8 mouse cellular contexts compared by ENCODE assay signal in genomic region chr10:61781461-61782128, GRCm38 (mm10). TPM values are rescaled to one million over a fixed set of nuclear protein-coding genes. Genes with fewer than 3 reads are reported as not detected.
DNase-seq lines count a peak whose midpoint lies in the region; ATAC-seq lines count a peak whose summit lies in the region.

No protein-coding gene starts in this region.

- no peaks in the 10 kb centered on the region for H3K27me3 ChIP-seq in kidney, embryonic 14.5 days (ENCODE audit: control insufficient read depth, insufficient read depth, low read length)
- no peaks in the 10 kb centered on the region for H3K27me3 ChIP-seq in embryonic facial prominence, embryonic 12.5 days
- no peaks in the 10 kb centered on the region for H3K27me3 ChIP-seq in intestine, embryonic 14.5 days (replicated peaks; ENCODE audit: control insufficient read depth, insufficient read depth, low read length)
- no peaks in the 10 kb centered on the region for H3K27me3 ChIP-seq in neural tube, embryonic 12.5 days (replicated peaks)

- no peak overlapping the region for H3K27ac ChIP-seq in kidney, embryonic 14.5 days (ENCODE audit: low read depth, low read length)
- peak overlapping the region; percentile 99 for H3K27ac ChIP-seq in embryonic facial prominence, embryonic 12.5 days
- H3K27ac ChIP-seq in intestine, embryonic 14.5 days (ENCODE audit: low read depth) = peak overlapping the region; percentile 91; the same call in 1 of the 2 replicates
- no peak overlapping the region for H3K27ac ChIP-seq in neural tube, embryonic 12.5 days

- peaks cover 12% of the 10 kb centered on the region; the same call in 1 of the 2 replicates for H3K4me1 ChIP-seq in kidney, embryonic 14.5 days (ENCODE audit: control insufficient read depth, insufficient read depth, low read length)
- peaks cover 24% of the 10 kb centered on the region for H3K4me1 ChIP-seq in embryonic facial prominence, embryonic 12.5 days
- peaks cover 16% of the 10 kb centered on the region for H3K4me1 ChIP-seq in intestine, embryonic 14.5 days (replicated peaks; ENCODE audit: control insufficient read depth, insufficient read depth, low read length)
- peaks cover 16% of the 10 kb centered on the region for H3K4me1 ChIP-seq in neural tube, embryonic 12.5 days

- DNase-seq in kidney, postnatal 14 days = no peak
- no peak for DNase-seq in intestine, embryonic 14.5 days (ENCODE audit: low spot score)
- DNase-seq in ovary, postnatal 36 days (ENCODE audit: low spot score) = no peak
- DNase-seq in adrenal gland, postnatal 4 days (ENCODE audit: low spot score in 2 of 2) = no peak
- no peak for DNase-seq in adrenal gland, postnatal 10 days

- H3K36me3 ChIP-seq in kidney, embryonic 14.5 days (ENCODE audit: control insufficient read depth, insufficient read depth, low read length) = peaks cover 4% of the 10 kb centered on the region; the same call in 1 of the 2 replicates
- peaks cover 3% of the 10 kb centered on the region; the same call in 1 of the 2 replicates for H3K36me3 ChIP-seq in embryonic facial prominence, embryonic 12.5 days
- H3K36me3 ChIP-seq in intestine, embryonic 14.5 days (ENCODE audit: control insufficient read depth, insufficient read depth, low read length) = no peaks in the 10 kb centered on the region
- H3K36me3 ChIP-seq in neural tube, embryonic 12.5 days = no peaks in the 10 kb centered on the region

- no peaks in the 10 kb centered on the region for H3K9me3 ChIP-seq in kidney, embryonic 14.5 days (ENCODE audit: control insufficient read depth, low read length)
- no peaks in the 10 kb centered on the region for H3K9me3 ChIP-seq in embryonic facial prominence, embryonic 12.5 days
- no peaks in the 10 kb centered on the region for H3K9me3 ChIP-seq in intestine, embryonic 14.5 days (ENCODE audit: control insufficient read depth, low read length)
- no peaks in the 10 kb centered on the region for H3K9me3 ChIP-seq in neural tube, embryonic 12.5 days

- 24% methylated on average over 8 of the region's 9 CpGs for WGBS in kidney, embryonic 14.5 days
- WGBS in embryonic facial prominence, embryonic 12.5 days = 10% methylated on average over 8 of the region's 9 CpGs
- WGBS in intestine, embryonic 14.5 days = 21% methylated on average over 9 of the region's 9 CpGs
- WGBS in neural tube, embryonic 12.5 days = 23% methylated on average over 8 of the region's 9 CpGs

- no peak for ATAC-seq in kidney, embryonic 14.5 days (ENCODE audit: low FRiP score, low TSS enrichment)
- no peak for ATAC-seq in embryonic facial prominence, embryonic 12.5 days (ENCODE audit: insufficient number of reproducible peaks, insufficient read depth, low FRiP score, low TSS enrichment)
- no peak for ATAC-seq in intestine, embryonic 14.5 days (replicated peaks; ENCODE audit: low FRiP score, low TSS enrichment, low read depth)
- ATAC-seq in neural tube, embryonic 12.5 days (ENCODE audit: low FRiP score, low read depth) = no peak

- H3K4me2 ChIP-seq in kidney, embryonic 14.5 days (replicated peaks; ENCODE audit: low read depth, low read length) = peak overlapping the region; percentile 66
- peak overlapping the region; percentile 69 for H3K4me2 ChIP-seq in embryonic facial prominence, embryonic 12.5 days (replicated peaks)
- peak overlapping the region; percentile 70 for H3K4me2 ChIP-seq in intestine, embryonic 14.5 days (ENCODE audit: low read length)
- peak overlapping the region; percentile 55 for H3K4me2 ChIP-seq in neural tube, embryonic 12.5 days (replicated peaks)

- H3K4me3 ChIP-seq in kidney, embryonic 14.5 days (ENCODE audit: low read length) = no peak overlapping the region
- H3K4me3 ChIP-seq in embryonic facial prominence, embryonic 12.5 days = peak overlapping the region; percentile 97
- H3K4me3 ChIP-seq in intestine, embryonic 14.5 days (ENCODE audit: low read depth, low read length) = peak overlapping the region; percentile 66
- H3K4me3 ChIP-seq in neural tube, embryonic 12.5 days = peak overlapping the region; percentile 84

- no peak overlapping the region for H3K9ac ChIP-seq in kidney, embryonic 14.5 days (ENCODE audit: low read depth, low read length)
- H3K9ac ChIP-seq in embryonic facial prominence, embryonic 12.5 days = peak overlapping the region; percentile 100
- H3K9ac ChIP-seq in intestine, embryonic 14.5 days (ENCODE audit: low read length) = no peak overlapping the region
- H3K9ac ChIP-seq in neural tube, embryonic 12.5 days = peak overlapping the region; percentile 99; the same call in 1 of the 2 replicates

RNA-seq across cellular contexts. Expression of gene H2afy2, which starts 2.4 kb away (rescaled TPM):
- polyA plus RNA-seq in kidney, embryonic 14.5 days (2014; fragmentation: Nextera tagmentation; extraction: Ambion mirVana) = 118 and 130 TPM in 2 replicates
- polyA plus RNA-seq in embryonic facial prominence, embryonic 12.5 days (2016; fragmentation: Nextera tagmentation; extraction: Ambion mirVana) = 383 and 385 TPM in 2 replicates
- polyA plus RNA-seq in intestine, embryonic 14.5 days (2014; fragmentation: Nextera tagmentation; extraction: Ambion mirVana) = 104 and 120 TPM in 2 replicates
- 333 and 346 TPM in 2 replicates for polyA plus RNA-seq in neural tube, embryonic 12.5 days (2016; fragmentation: Nextera tagmentation; extraction: Ambion mirVana)
- total RNA-seq in adrenal gland, postnatal 4 days (2021) = 10 to 100 TPM; 35.2 to 35.4 TPM
- total RNA-seq in adrenal gland, postnatal 10 days (2021) = 10 to 100 TPM; 13.4 to 16.9 TPM

Comparison
In these comparisons a context has a peak if more than half of its experiments do, and no peak if none do; other contexts are left out.
1. H3K27ac ChIP-seq: peak in embryonic facial prominence, embryonic 12.5 days (single experiment) and intestine, embryonic 14.5 days (single experiment); none in kidney, embryonic 14.5 days (single experiment) and neural tube, embryonic 12.5 days (single experiment).
2. H3K9ac ChIP-seq: peak in embryonic facial prominence, embryonic 12.5 days (single experiment) and neural tube, embryonic 12.5 days (single experiment); none in kidney, embryonic 14.5 days (single experiment) and intestine, embryonic 14.5 days (single experiment).
3. Peak in every context shown above with its lines, with median percentiles within 50 percentile points of each other: H3K4me2 ChIP-seq.